Mouse (Mus musculus): ENCODE measurements around the gene Synpo2.

DNA sequence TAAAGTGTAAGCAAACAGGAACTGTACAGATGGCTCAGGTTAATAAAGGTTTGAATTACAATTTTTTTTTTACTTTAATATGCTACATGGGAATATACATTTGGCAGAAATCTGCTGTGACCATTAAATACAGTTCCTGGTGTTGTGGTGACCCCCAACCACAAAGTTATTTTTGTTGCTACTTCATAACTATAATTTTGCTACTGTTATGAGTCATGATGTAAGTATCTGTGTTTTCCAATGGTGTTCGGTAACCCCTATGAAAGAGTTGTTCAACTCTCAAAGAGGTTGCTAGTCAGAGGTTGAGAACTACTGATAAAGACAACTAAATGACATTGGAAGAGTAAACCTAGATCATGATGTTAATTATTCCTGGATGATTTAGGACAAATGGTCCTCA is 193.6 kb downstream of the Synpo2 start:
- TF ChIP-seq CTCF (IDR thresholded peaks at IDR 0.05; ENCODE audit: low read depth, low read length), result no peak
- TF ChIP-seq GATA1 (IDR thresholded peaks at IDR 0.05; ENCODE audit: borderline replicate concordance, low read length), result no peak
- no peak for TF ChIP-seq TAL1 (conservative IDR thresholded peaks at IDR 0.05; ENCODE audit: low read depth, low read length)
- no peak for TF ChIP-seq POLR2AphosphoS5 (IDR thresholded peaks at IDR 0.05; ENCODE audit: insufficient replicate concordance, low read depth, low read length)
- TF ChIP-seq GATA2 (IDR thresholded peaks at IDR 0.05; ENCODE audit: borderline replicate concordance, low read depth, low read length), result no peak

All from G1E (cell line).